Mouse (Mus musculus) midbrain, embryonic 13.5 days (tissue): ENCODE results near the gene Snupn. TPM values are rescaled to one million over a fixed set of nuclear protein-coding genes. Genes with fewer than 3 reads are reported as not detected.

Source experiments
- ATAC-seq: fragments of 200-750 bp; cut with Nextera tagmentation; 2 replicates; pipeline ENCODE4 v1.8.0; 2017; ENCODE audit warnings: mild to moderate bottlenecking, moderate TSS enrichment, moderate library complexity
- H3K27ac ChIP-seq: fragments of 300-500 bp; sonication (generic); 2 replicates; pipeline ENCODE4 v1.5.1; 2015; ENCODE audit warnings: inconsistent platforms, mild to moderate bottlenecking, moderate library complexity
- H3K27me3 ChIP-seq: fragments of 300-500 bp; sonication (generic); 2 replicates; pipeline ENCODE4 v1.6.1; 2015; ENCODE audit warnings: mild to moderate bottlenecking, inconsistent platforms
- H3K36me3 ChIP-seq: fragments of 300-500 bp; sonication (generic); 2 replicates; pipeline ENCODE4 v1.6.1; 2015; ENCODE audit warnings: mild to moderate bottlenecking, inconsistent platforms
- H3K4me1 ChIP-seq: fragments of 300-500 bp; sonication (generic); replicated peaks from 2 replicates; pipeline ENCODE4 v1.6.1; 2015; ENCODE audit warnings: inconsistent platforms
- H3K4me2 ChIP-seq: fragments of 300-500 bp; sonication (generic); replicated peaks from 2 replicates; pipeline ENCODE4 v1.6.1; 2015; ENCODE audit warnings: moderate library complexity, mild to moderate bottlenecking, inconsistent platforms
- H3K4me3 ChIP-seq: fragments of 300-500 bp; sonication (generic); replicated peaks from 2 replicates; pipeline ENCODE4 v1.5.1; 2015; ENCODE audit warnings: mild to moderate bottlenecking, inconsistent platforms
- H3K9ac ChIP-seq: fragments of 300-500 bp; sonication (generic); replicated peaks from 2 replicates; pipeline ENCODE4 v1.6.1; 2015; ENCODE audit warnings: mild to moderate bottlenecking, inconsistent platforms
- H3K9me3 ChIP-seq: fragments of 300-500 bp; sonication (generic); 2 replicates; pipeline ENCODE4 v1.6.1; 2016; ENCODE audit warnings: mild to moderate bottlenecking, inconsistent platforms
- WGBS: fragments of 180-500 bp; shearing (Covaris S2); methylation state at CpG from one replicate; pipeline ENCODE4 v1.1.7; 2015; 5-methylcytosine and 5-hydroxymethylcytosine counted together
- polyA plus RNA-seq: library from polyadenylated mRNA; unstranded; fragments of >200 nt; fragmentation: Nextera tagmentation; extraction: Ambion mirVana; gene quantifications from 2 replicates; pipeline ENCODE4 v1.2.1, GENCODE M21; 2015

Gene Snupn
- polyA plus RNA-seq, 1 experiment from 2014 or later, result 30.5 TPM

- H3K4me1 ChIP-seq, result no peaks in the 10 kb centered on the region
- no peaks in the 10 kb centered on the region for H3K9me3 ChIP-seq
- ATAC-seq, result no peak
- H3K36me3 ChIP-seq, result peaks cover 64% of the 10 kb centered on the region
- H3K4me3 ChIP-seq, result no peak overlapping the region
- H3K27ac ChIP-seq, result no peak overlapping the region
- H3K9ac ChIP-seq, result no peak overlapping the region
- H3K27me3 ChIP-seq, result no peaks in the 10 kb centered on the region
- H3K4me2 ChIP-seq, result no peak overlapping the region
- WGBS, result 88% methylated on average over 1 of the region's 1 CpGs
These were observed 81.1 kb downstream of the Snupn start for GRCm38 (mm10) chr9:57031756-57032155.

Other genes starting within 250 kb of the Snupn start
- 35.1 and 39.0 TPM in 2 replicates for gene Lingo1, start 154.4 kb upstream of the Snupn start, polyA plus RNA-seq
- gene Odf3l1, start 86.2 kb upstream of the Snupn start, polyA plus RNA-seq, result not detected in 2 replicates
- 3.2 and 3.5 TPM in 2 replicates for gene Cspg4, start 85.8 kb upstream of the Snupn start, polyA plus RNA-seq
- 2.8 and 3.1 TPM in 2 replicates for gene Snx33, start 22.5 kb upstream of the Snupn start, polyA plus RNA-seq
- gene Imp3, start 13.4 kb upstream of the Snupn start, polyA plus RNA-seq, result 69.4 and 73.3 TPM in 2 replicates
- gene Ptpn9, start 44.0 kb downstream of the Snupn start, polyA plus RNA-seq, result 21.7 and 23.4 TPM in 2 replicates
- gene Sin3a, start 121.2 kb downstream of the Snupn start, polyA plus RNA-seq, result 29.6 and 33.2 TPM in 2 replicates
- 69.3 and 70.0 TPM in 2 replicates for gene Man2c1, start 179.8 kb downstream of the Snupn start, polyA plus RNA-seq
- gene Neil1, start 197.4 kb downstream of the Snupn start, polyA plus RNA-seq, result 10.4 TPM in 2 replicates
- gene Commd4, start 207.5 kb downstream of the Snupn start, polyA plus RNA-seq, result 169 and 177 TPM in 2 replicates